ENCODE assay signal across 21 mouse cellular contexts in genomic region chr8:128026981-128027380, GRCm38 (mm10).
DNase-seq lines count a peak whose midpoint lies in the region; ATAC-seq and TF ChIP-seq lines count a peak whose summit lies in the region.
"Had no signal": no experiment of that assay in that cellular context is flagged by ENCODE, and none has a peak within 500 bp of the region (broad histone marks: within the 10 kb centered on the region; RNA-seq: fewer than 3 reads in every experiment).

No protein-coding gene starts in this region.

- 81% methylated on average over 2 of the region's 2 CpGs for WGBS in midbrain, embryonic 11.5 days
- whole genome bisulfite sequencing in midbrain, embryonic 16.5 days = 67% methylated on average over 2 of the region's 2 CpGs
- 45% methylated on average over 2 of the region's 2 CpGs for WGBS in embryonic facial prominence, embryonic 15.5 days
- WGBS in intestine, embryonic 16.5 days = 68% methylated on average over 2 of the region's 2 CpGs
- 76% methylated on average over 2 of the region's 2 CpGs for WGBS in forebrain, embryonic 10.5 days

- no peaks in the 10 kb centered on the region for H3K36me3 ChIP-seq in midbrain, embryonic 11.5 days (ENCODE audit: control insufficient read depth, insufficient read depth, low read length)
- no peaks in the 10 kb centered on the region for H3K36me3 ChIP-seq in midbrain, embryonic 16.5 days (ENCODE audit: control insufficient read depth, insufficient read depth, low read length)
- H3K36me3 ChIP-seq in embryonic facial prominence, embryonic 15.5 days = no peaks in the 10 kb centered on the region
- no peaks in the 10 kb centered on the region for H3K36me3 ChIP-seq in intestine, embryonic 16.5 days (ENCODE audit: control insufficient read depth, insufficient read depth, low read length)
- H3K36me3 ChIP-seq in forebrain, embryonic 10.5 days (replicated peaks) = no peaks in the 10 kb centered on the region
- H3K36me3 ChIP-seq: embryonic facial prominence, embryonic 12.5 days; forebrain, embryonic 15.5 days had no signal

- H3K27me3 ChIP-seq in midbrain, embryonic 11.5 days (ENCODE audit: control insufficient read depth, insufficient read depth, low read length) = no peaks in the 10 kb centered on the region
- H3K27me3 ChIP-seq in midbrain, embryonic 16.5 days (ENCODE audit: control insufficient read depth, insufficient read depth, low read depth, low read length) = no peaks in the 10 kb centered on the region
- no peaks in the 10 kb centered on the region for H3K27me3 ChIP-seq in embryonic facial prominence, embryonic 15.5 days
- H3K27me3 ChIP-seq in intestine, embryonic 16.5 days (replicated peaks; ENCODE audit: control insufficient read depth, insufficient read depth, low read length) = no peaks in the 10 kb centered on the region
- no peaks in the 10 kb centered on the region for H3K27me3 ChIP-seq in forebrain, embryonic 10.5 days (ENCODE audit: poor library complexity, severe bottlenecking)
- H3K27me3 ChIP-seq: embryonic facial prominence, embryonic 12.5 days; forebrain, embryonic 13.5 days; forebrain, embryonic 15.5 days had no signal

- no peak overlapping the region for H3K27ac ChIP-seq in midbrain, embryonic 11.5 days (ENCODE audit: low read depth, low read length)
- H3K27ac ChIP-seq in midbrain, embryonic 16.5 days (ENCODE audit: low read length) = no peak overlapping the region
- H3K27ac ChIP-seq in embryonic facial prominence, embryonic 15.5 days (replicated peaks) = peak overlapping the region; percentile 60
- H3K27ac ChIP-seq in intestine, embryonic 16.5 days (ENCODE audit: low read length) = no peak overlapping the region
- H3K27ac ChIP-seq in forebrain, embryonic 10.5 days = no peak overlapping the region
- H3K27ac ChIP-seq: embryonic facial prominence, embryonic 12.5 days; forebrain, embryonic 13.5 days; forebrain, embryonic 15.5 days had no signal

- no peak for ATAC-seq in midbrain, embryonic 11.5 days (ENCODE audit: low FRiP score)
- ATAC-seq in midbrain, embryonic 16.5 days = no peak
- ATAC-seq in embryonic facial prominence, embryonic 15.5 days (ENCODE audit: insufficient number of reproducible peaks, low FRiP score, low TSS enrichment, low read depth) = no peak
- no peak for ATAC-seq in intestine, embryonic 16.5 days
- ATAC-seq: forebrain, embryonic 13.5 days; forebrain, embryonic 15.5 days; forebrain, postnatal 0 days had no signal

- DNase-seq in midbrain, embryonic 11.5 days (ENCODE audit: low spot score, missing footprints) = peak; percentile 54
- peak; percentile 20 for DNase-seq in brain, embryonic 14.5 days (ENCODE audit: low read depth)
- no peak for DNase-seq in forebrain, embryonic 10.5 days (ENCODE audit: extremely low spot score, low spot score)
- DNase-seq: adrenal gland, adult 2 months; adrenal gland, postnatal 10 days; adrenal gland, postnatal 25 days; cerebellum, adult 11 months; cerebellum, adult 18-20 months; cerebellum, adult 8-10 months; cerebellum, adult 9-11 months; cerebellum, postnatal 14 days; cerebellum, postnatal 36 days; embryo, embryonic 11 days; forebrain, postnatal 0 days had no signal

- no peak overlapping the region for H3K4me3 ChIP-seq in midbrain, embryonic 11.5 days (ENCODE audit: low read depth, low read length)
- H3K4me3 ChIP-seq in midbrain, embryonic 16.5 days (ENCODE audit: low read depth, low read length) = no peak overlapping the region
- H3K4me3 ChIP-seq in embryonic facial prominence, embryonic 15.5 days (replicated peaks) = no peak overlapping the region
- H3K4me3 ChIP-seq in intestine, embryonic 16.5 days (ENCODE audit: low read length) = no peak overlapping the region
- H3K4me3 ChIP-seq in forebrain, embryonic 10.5 days = no peak overlapping the region
- H3K4me3 ChIP-seq: embryonic facial prominence, embryonic 12.5 days; erythroblast, embryonic 14.5 days; forebrain, embryonic 13.5 days; forebrain, embryonic 15.5 days had no signal

- H3K4me1 ChIP-seq in midbrain, embryonic 11.5 days (ENCODE audit: control insufficient read depth, insufficient read depth, low read length) = peaks cover 19% of the 10 kb centered on the region; the same call in 1 of the 2 replicates
- H3K4me1 ChIP-seq in midbrain, embryonic 16.5 days (ENCODE audit: control insufficient read depth, insufficient read depth, low read length) = peaks cover 11% of the 10 kb centered on the region
- peaks cover 19% of the 10 kb centered on the region for H3K4me1 ChIP-seq in embryonic facial prominence, embryonic 15.5 days
- peaks cover 10% of the 10 kb centered on the region for H3K4me1 ChIP-seq in intestine, embryonic 16.5 days (ENCODE audit: control insufficient read depth, insufficient read depth, low read length)
- peaks cover 20% of the 10 kb centered on the region for H3K4me1 ChIP-seq in forebrain, embryonic 10.5 days

- no peak for TF ChIP-seq POLR2A in brain, embryonic 14.5 days (IDR thresholded peaks at IDR 0.05; ENCODE audit: borderline replicate concordance, extremely low read depth, insufficient read depth, insufficient read length, poor library complexity, severe bottlenecking)

- H3K9ac ChIP-seq in midbrain, embryonic 11.5 days (ENCODE audit: low read length) = no peak overlapping the region
- H3K9ac ChIP-seq in midbrain, embryonic 16.5 days (ENCODE audit: low read depth, low read length) = no peak overlapping the region
- H3K9ac ChIP-seq in embryonic facial prominence, embryonic 15.5 days = no peak overlapping the region
- no peak overlapping the region for H3K9ac ChIP-seq in intestine, embryonic 16.5 days (ENCODE audit: low read depth, low read length)
- H3K9ac ChIP-seq: embryonic facial prominence, embryonic 12.5 days; forebrain, embryonic 13.5 days; forebrain, embryonic 15.5 days; forebrain, postnatal 0 days had no signal

- no peaks in the 10 kb centered on the region for H3K9me3 ChIP-seq in midbrain, embryonic 11.5 days (ENCODE audit: control insufficient read depth, low read length)
- no peaks in the 10 kb centered on the region for H3K9me3 ChIP-seq in midbrain, embryonic 16.5 days (replicated peaks; ENCODE audit: control insufficient read depth, low read length, poor library complexity, severe bottlenecking)
- H3K9me3 ChIP-seq in embryonic facial prominence, embryonic 15.5 days (replicated peaks) = no peaks in the 10 kb centered on the region
- H3K9me3 ChIP-seq in intestine, embryonic 16.5 days (ENCODE audit: control insufficient read depth, low read length) = no peaks in the 10 kb centered on the region
- H3K9me3 ChIP-seq in forebrain, embryonic 10.5 days = no peaks in the 10 kb centered on the region
- H3K9me3 ChIP-seq: embryonic facial prominence, embryonic 12.5 days; forebrain, embryonic 13.5 days; forebrain, embryonic 15.5 days had no signal

- no peak overlapping the region for H3K4me2 ChIP-seq in midbrain, embryonic 11.5 days
- no peak overlapping the region for H3K4me2 ChIP-seq in midbrain, embryonic 16.5 days (ENCODE audit: low read length)
- no peak overlapping the region for H3K4me2 ChIP-seq in embryonic facial prominence, embryonic 15.5 days (replicated peaks)
- H3K4me2 ChIP-seq in intestine, embryonic 16.5 days (ENCODE audit: low read depth, low read length) = no peak overlapping the region
- H3K4me2 ChIP-seq: embryonic facial prominence, embryonic 12.5 days; forebrain, embryonic 13.5 days; forebrain, embryonic 15.5 days had no signal

- TF ChIP-seq CTCF in brain, embryonic 14.5 days (IDR thresholded peaks at IDR 0.05; ENCODE audit: borderline replicate concordance, extremely low read depth, insufficient read depth, insufficient read length) = no peak
